Mouse (Mus musculus): ENCODE data around the gene Arhgap23. TPM values are rescaled to one million over a fixed set of nuclear protein-coding genes. Genes with fewer than 3 reads are reported as not detected.
A peak's percentile ranks its signal among the peaks of the same experiment; 100 is the strongest.

The Arhgap23 gene
- polyA plus RNA-seq, 1 experiment from 2014 or later: 5.4 TPM

DNA sequence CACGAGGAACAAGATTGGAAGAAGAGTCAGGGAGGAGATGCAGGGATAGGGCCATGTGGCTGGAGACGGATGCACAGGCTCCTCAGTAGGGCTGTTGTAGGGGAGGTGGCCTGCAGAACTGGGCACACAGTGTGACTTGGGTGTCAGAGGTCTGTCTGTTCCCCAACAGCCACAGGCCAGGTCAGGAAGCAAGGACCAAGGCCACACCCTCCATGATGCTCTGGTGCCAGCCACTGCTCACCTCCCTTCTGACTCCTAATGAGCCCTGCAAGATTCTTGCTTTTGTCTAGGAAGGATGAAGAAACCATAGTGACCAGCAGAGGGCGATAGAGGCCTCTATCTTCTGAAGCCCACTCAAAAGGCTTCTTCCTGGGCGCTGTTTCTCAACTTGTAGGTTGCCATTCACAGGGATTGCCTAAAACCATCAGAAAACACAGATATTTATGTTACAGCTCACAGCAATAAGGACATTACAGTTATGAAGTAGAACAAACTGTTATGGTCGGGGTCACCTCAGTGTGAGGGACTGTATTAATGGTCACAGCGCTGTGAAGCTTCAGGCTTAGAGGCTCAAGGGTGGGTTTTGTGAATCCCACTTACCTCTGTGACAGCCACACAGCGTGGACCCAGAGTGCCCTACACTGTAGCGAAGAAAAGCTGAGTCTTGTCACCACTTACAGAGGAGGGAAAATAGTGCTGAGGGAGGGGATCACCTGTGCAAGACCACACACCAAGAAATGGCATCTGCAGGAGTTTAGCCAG, 61.2 kb downstream of the Arhgap23 start:
- H3K27me3 ChIP-seq (replicated peaks; ENCODE audit: control insufficient read depth, insufficient read depth, low read length): no peaks in the 10 kb centered on the region
- H3K4me3 ChIP-seq (ENCODE audit: low read depth, low read length): no peak overlapping the region
- H3K4me1 ChIP-seq (ENCODE audit: control insufficient read depth, insufficient read depth, low read length): no peaks in the 10 kb centered on the region
- WGBS: 60% methylated on average over 8 of the region's 8 CpGs
- no peak overlapping the region for H3K9ac ChIP-seq (ENCODE audit: low read length)
- no peak overlapping the region for H3K4me2 ChIP-seq (ENCODE audit: low read length)
- no peaks in the 10 kb centered on the region for H3K9me3 ChIP-seq (replicated peaks; ENCODE audit: control insufficient read depth, low read length)
- no peak overlapping the region for H3K27ac ChIP-seq (ENCODE audit: low read depth, low read length)
- peaks cover 40% of the 10 kb centered on the region for H3K36me3 ChIP-seq (ENCODE audit: control insufficient read depth, insufficient read depth, low read length)
- ATAC-seq: peak; percentile 46
- DNase-seq (ENCODE audit: low spot score): peak; percentile 92

DNA sequence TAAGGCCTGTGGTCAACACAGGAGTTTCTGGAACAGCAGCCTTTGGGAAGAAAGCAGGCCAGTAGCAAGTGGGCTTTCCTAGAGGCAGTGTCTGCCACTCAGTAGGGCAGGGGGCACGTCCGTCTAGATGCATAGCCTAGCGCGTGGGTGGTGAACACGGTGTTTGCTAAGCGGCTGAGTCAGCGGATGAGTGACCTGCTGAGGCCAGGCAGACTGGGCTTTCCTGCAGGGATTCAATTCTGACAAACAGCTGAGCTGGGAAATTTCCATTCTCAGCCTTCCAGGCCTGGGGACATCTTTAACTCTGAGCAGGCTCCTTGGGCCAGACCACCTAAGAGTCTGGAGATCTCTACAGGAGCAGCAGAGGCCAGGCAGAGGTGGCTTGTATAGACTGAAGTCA, 62.1 kb downstream of the Arhgap23 start:
- no peak for DNase-seq (ENCODE audit: low spot score)
- ATAC-seq: no peak
- H3K36me3 ChIP-seq (ENCODE audit: control insufficient read depth, insufficient read depth, low read length): peaks cover 40% of the 10 kb centered on the region

DNA sequence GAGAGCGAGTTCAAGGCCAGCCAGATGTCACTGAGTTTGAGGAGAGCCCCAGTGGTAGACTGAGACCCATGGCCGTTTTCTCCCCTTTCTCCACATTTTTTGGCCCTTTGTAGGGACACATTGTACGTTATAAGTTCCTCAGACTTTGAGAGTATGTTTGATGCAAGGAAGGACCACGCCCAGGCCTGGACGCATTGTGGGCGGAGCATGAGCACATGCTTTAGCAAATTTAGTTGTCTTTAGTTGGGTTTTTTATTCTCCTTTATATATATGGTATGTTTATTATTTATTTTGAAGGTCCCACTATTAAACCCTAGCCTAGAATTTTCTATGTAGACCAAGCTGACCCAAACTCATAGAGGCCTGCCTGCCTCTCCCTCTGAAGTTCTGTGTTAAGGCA, 63.0 kb downstream of the Arhgap23 start:
- no peak overlapping the region for H3K27ac ChIP-seq (ENCODE audit: low read depth, low read length)

More for the DNA sequence above, 62.1 kb downstream of the Arhgap23 start:
- H3K9ac ChIP-seq (ENCODE audit: low read length): no peak overlapping the region
- H3K4me3 ChIP-seq (ENCODE audit: low read depth, low read length): no peak overlapping the region
- H3K27ac ChIP-seq (ENCODE audit: low read depth, low read length): no peak overlapping the region
- H3K9me3 ChIP-seq (replicated peaks; ENCODE audit: control insufficient read depth, low read length): no peaks in the 10 kb centered on the region
- no peaks in the 10 kb centered on the region for H3K4me1 ChIP-seq (ENCODE audit: control insufficient read depth, insufficient read depth, low read length)
- 74% methylated on average over 7 of the region's 7 CpGs for WGBS
- H3K27me3 ChIP-seq (replicated peaks; ENCODE audit: control insufficient read depth, insufficient read depth, low read length): no peaks in the 10 kb centered on the region
- no peak overlapping the region for H3K4me2 ChIP-seq (ENCODE audit: low read length)

DNA sequence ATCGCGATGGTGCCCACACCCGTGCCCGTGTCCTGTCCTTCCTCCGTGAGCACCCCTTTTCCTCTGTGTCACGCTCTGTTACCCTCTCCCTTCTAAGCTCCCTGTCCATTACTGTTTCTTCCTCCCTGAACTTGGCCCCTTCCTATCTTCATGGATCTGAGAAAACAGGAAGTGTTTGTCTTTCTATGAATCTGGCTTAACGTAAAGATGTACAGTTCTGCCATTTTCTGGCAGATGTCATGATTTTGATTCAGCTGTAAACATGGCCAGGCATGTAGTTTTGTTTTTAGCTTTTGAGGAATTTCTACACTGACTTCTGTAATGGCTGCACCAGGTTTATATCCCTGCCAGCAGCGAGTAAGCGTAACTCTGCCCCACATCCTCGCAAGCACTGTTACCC, 63.8 kb downstream of the Arhgap23 start:
- Histone ChIP-seq H3K4me2 (ENCODE audit: low read length) (no peak overlapping the region), H3K27me3 (replicated peaks; ENCODE audit: control insufficient read depth, insufficient read depth, low read length) (no peaks in the 10 kb centered on the region), H3K9ac (ENCODE audit: low read length) (no peak overlapping the region), H3K36me3 (ENCODE audit: control insufficient read depth, insufficient read depth, low read length) (peaks cover 39% of the 10 kb centered on the region), H3K27ac (ENCODE audit: low read depth, low read length) (no peak overlapping the region), H3K9me3 (replicated peaks; ENCODE audit: control insufficient read depth, low read length) (no peaks in the 10 kb centered on the region), H3K4me3 (ENCODE audit: low read depth, low read length) (no peak overlapping the region), H3K4me1 (ENCODE audit: control insufficient read depth, insufficient read depth, low read length) (no peaks in the 10 kb centered on the region)
- DNase-seq (ENCODE audit: low spot score) (no peak), ATAC-seq (no peak)
- 88% methylated on average over 10 of the region's 10 CpGs for WGBS

More for the DNA sequence above, 63.0 kb downstream of the Arhgap23 start:
- ATAC-seq (no peak), DNase-seq (ENCODE audit: low spot score) (no peak)
- no peak overlapping the region for H3K4me2 ChIP-seq (ENCODE audit: low read length)
- H3K9ac ChIP-seq (ENCODE audit: low read length): no peak overlapping the region
- no peaks in the 10 kb centered on the region for H3K27me3 ChIP-seq (replicated peaks; ENCODE audit: control insufficient read depth, insufficient read depth, low read length)
- 89% methylated on average over 6 of the region's 6 CpGs for whole genome bisulfite sequencing
- H3K9me3 ChIP-seq (replicated peaks; ENCODE audit: control insufficient read depth, low read length): no peaks in the 10 kb centered on the region
- no peak overlapping the region for H3K4me3 ChIP-seq (ENCODE audit: low read depth, low read length)
- peaks cover 42% of the 10 kb centered on the region for H3K36me3 ChIP-seq (ENCODE audit: control insufficient read depth, insufficient read depth, low read length)
- H3K4me1 ChIP-seq (ENCODE audit: control insufficient read depth, insufficient read depth, low read length): no peaks in the 10 kb centered on the region

DNA sequence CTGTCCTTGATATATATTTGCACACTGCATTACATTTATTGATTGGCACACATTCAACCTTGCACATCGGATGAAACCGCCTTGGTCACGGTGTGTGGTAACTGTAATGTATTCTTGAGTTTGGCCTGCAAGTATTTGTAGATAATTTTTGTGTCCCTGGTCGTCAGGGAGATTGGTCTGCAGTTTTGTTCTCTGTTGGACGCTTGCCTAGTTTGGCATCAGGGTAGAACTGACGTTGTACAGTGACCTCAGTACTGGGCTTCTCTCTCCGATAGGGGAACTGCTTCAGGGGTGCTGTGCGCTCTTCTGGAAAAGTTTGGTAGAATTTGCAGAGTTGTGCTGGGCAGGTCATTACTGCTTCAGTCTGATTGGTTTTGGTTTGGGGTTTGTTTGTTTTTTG, 64.5 kb downstream of the Arhgap23 start:
- peaks cover 44% of the 10 kb centered on the region for H3K36me3 ChIP-seq (ENCODE audit: control insufficient read depth, insufficient read depth, low read length)
- H3K4me2 ChIP-seq (ENCODE audit: low read length): no peak overlapping the region
- H3K9me3 ChIP-seq (replicated peaks; ENCODE audit: control insufficient read depth, low read length): no peaks in the 10 kb centered on the region
- no peak overlapping the region for H3K9ac ChIP-seq (ENCODE audit: low read length)
- no peak overlapping the region for H3K4me3 ChIP-seq (ENCODE audit: low read depth, low read length)
- H3K27ac ChIP-seq (ENCODE audit: low read depth, low read length): no peak overlapping the region
- peak; percentile 28 for DNase-seq (ENCODE audit: low spot score)
- no peaks in the 10 kb centered on the region for H3K4me1 ChIP-seq (ENCODE audit: control insufficient read depth, insufficient read depth, low read length)
- 67% methylated on average over 8 of the region's 8 CpGs for WGBS
- ATAC-seq: no peak
- H3K27me3 ChIP-seq (replicated peaks; ENCODE audit: control insufficient read depth, insufficient read depth, low read length): no peaks in the 10 kb centered on the region

DNA sequence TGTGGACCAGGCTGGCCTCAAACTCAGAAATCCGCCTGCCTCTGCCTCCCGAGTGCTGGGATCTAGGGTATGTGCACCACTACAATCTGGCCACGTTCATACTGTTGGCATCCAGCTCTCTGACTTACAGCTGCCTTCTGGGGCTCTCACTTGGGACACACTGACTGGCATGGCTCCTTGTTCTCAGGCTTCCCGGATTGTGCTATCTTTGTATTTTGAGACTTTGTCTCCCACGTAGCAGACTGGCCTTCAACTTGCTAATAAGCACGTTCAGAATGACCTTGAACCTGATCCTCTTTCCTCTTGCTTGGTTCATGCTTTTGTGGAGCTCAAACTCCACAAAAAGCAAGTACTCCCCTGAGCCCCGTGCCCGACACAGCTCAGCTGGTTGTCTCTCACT, 70.3 kb downstream of the Arhgap23 start:
- no peaks in the 10 kb centered on the region for H3K27me3 ChIP-seq (replicated peaks; ENCODE audit: control insufficient read depth, insufficient read depth, low read length)
- H3K9me3 ChIP-seq (replicated peaks; ENCODE audit: control insufficient read depth, low read length): no peaks in the 10 kb centered on the region
- ATAC-seq (no peak), DNase-seq (ENCODE audit: low spot score) (no peak)
- H3K4me2 ChIP-seq (ENCODE audit: low read length): no peak overlapping the region
- H3K4me3 ChIP-seq (ENCODE audit: low read depth, low read length): no peak overlapping the region
- 84% methylated on average over 8 of the region's 8 CpGs for WGBS
- no peaks in the 10 kb centered on the region for H3K4me1 ChIP-seq (ENCODE audit: control insufficient read depth, insufficient read depth, low read length)
- no peak overlapping the region for H3K27ac ChIP-seq (ENCODE audit: low read depth, low read length)
- H3K9ac ChIP-seq (ENCODE audit: low read length): no peak overlapping the region
- peaks cover 25% of the 10 kb centered on the region; the same call in 1 of the 2 replicates for H3K36me3 ChIP-seq (ENCODE audit: control insufficient read depth, insufficient read depth, low read length)

DNA sequence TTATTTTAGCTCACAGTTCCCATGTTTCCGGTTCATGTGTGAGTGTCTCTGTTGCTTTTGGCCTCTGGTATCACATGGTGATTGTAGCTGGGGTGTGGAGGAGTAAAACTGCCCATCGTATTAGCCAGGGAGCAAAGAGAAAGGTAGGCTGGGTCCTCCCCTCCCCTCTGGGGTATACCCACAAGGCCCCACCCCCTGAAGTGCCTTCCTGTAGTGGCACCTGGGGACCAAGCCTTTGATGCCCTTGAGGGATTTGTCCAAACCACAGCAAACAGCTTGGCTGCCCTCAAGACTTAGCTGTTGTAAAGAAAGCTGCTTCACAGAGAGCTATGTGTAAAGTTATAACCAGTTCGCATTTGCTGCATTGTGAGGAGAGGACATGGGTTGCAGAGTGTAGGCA, 72.3 kb downstream of the Arhgap23 start:
- WGBS: 83% methylated on average over 3 of the region's 3 CpGs
- Histone ChIP-seq H3K9ac (ENCODE audit: low read length) (no peak overlapping the region), H3K4me1 (ENCODE audit: control insufficient read depth, insufficient read depth, low read length) (no peaks in the 10 kb centered on the region), H3K36me3 (ENCODE audit: control insufficient read depth, insufficient read depth, low read length) (peaks cover 32% of the 10 kb centered on the region; the same call in 1 of the 2 replicates), H3K27ac (ENCODE audit: low read depth, low read length) (no peak overlapping the region), H3K4me2 (ENCODE audit: low read length) (no peak overlapping the region), H3K27me3 (replicated peaks; ENCODE audit: control insufficient read depth, insufficient read depth, low read length) (no peaks in the 10 kb centered on the region), H3K9me3 (replicated peaks; ENCODE audit: control insufficient read depth, low read length) (no peaks in the 10 kb centered on the region), H3K4me3 (ENCODE audit: low read depth, low read length) (no peak overlapping the region)
- no peak for ATAC-seq
- DNase-seq (ENCODE audit: low spot score): no peak

DNA sequence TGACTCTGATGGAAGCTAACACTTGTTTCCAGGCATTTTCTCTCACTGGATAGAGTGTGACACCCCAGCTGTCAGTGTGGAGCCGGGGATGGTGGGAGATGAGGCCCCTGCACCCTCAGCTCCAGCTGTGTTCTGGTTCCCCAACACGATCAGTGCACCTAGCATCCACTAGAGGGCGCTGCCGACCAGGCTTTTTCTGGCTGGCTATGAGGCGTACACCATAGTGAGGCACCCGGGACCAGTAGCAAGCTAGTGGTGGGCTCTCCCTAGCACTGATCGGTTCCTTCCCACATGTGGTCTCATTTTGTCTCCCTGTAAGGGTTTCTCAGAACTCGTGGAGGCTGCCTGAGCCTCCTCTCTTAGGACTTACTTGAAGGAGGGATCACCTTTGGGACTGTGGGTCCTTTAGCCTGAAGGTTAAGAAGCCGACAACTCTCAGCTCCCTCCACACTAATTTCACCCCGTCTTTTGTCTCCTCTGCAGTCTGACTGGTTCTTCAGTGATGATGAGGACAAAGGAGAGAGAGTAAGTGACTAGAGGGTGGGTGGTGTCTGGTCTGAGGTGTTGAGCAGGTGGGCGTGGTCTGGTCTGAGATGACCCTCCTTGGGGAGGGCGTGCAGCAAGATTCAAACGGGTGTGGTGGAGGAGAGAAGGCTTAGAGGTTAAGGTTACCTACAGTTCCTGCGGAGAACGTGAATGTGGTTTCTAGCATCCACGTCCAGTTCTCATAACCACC, 74.4 kb downstream of the Arhgap23 start:
- WGBS: 16% methylated on average over 16 of the region's 16 CpGs
- no peaks in the 10 kb centered on the region for H3K27me3 ChIP-seq (replicated peaks; ENCODE audit: control insufficient read depth, insufficient read depth, low read length)
- ATAC-seq (peak; percentile 75), DNase-seq (ENCODE audit: low spot score) (peak; percentile 85)
- no peak overlapping the region for H3K4me3 ChIP-seq (ENCODE audit: low read depth, low read length)
- H3K27ac ChIP-seq (ENCODE audit: low read depth, low read length): no peak overlapping the region
- H3K4me2 ChIP-seq (ENCODE audit: low read length): no peak overlapping the region
- H3K9ac ChIP-seq (ENCODE audit: low read length): no peak overlapping the region
- peaks cover 29% of the 10 kb centered on the region; the same call in 1 of the 2 replicates for H3K36me3 ChIP-seq (ENCODE audit: control insufficient read depth, insufficient read depth, low read length)
- no peaks in the 10 kb centered on the region for H3K9me3 ChIP-seq (replicated peaks; ENCODE audit: control insufficient read depth, low read length)
- no peaks in the 10 kb centered on the region for H3K4me1 ChIP-seq (ENCODE audit: control insufficient read depth, insufficient read depth, low read length)

DNA sequence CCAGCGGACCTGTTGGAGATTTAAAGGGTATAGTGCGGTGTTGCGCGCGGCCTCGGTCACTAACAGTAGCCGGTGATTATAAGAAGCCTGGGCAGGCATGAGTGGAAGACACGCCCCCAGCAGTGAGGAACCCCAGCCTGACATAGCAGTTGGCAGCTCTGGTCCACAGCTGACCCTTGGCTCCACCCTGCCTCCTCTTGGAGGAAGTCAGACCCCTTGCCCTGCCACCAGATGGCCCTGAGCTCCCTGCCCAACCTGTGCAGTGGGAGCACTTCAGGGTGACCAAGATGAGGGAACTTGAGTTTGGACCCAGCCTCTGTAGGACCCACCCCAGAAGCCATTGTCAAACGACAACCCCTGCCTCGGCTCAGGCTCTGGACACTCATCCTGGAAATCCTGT, 76.3 kb downstream of the Arhgap23 start:
- WGBS: 74% methylated on average over 10 of the region's 10 CpGs
- ATAC-seq: no peak
- DNase-seq (ENCODE audit: low spot score): no peak

More for the DNA sequence above, 76.3 kb downstream of the Arhgap23 start:
- Histone ChIP-seq H3K4me3 (ENCODE audit: low read depth, low read length) (no peak overlapping the region), H3K9me3 (replicated peaks; ENCODE audit: control insufficient read depth, low read length) (no peaks in the 10 kb centered on the region), H3K27ac (ENCODE audit: low read depth, low read length) (no peak overlapping the region), H3K4me2 (ENCODE audit: low read length) (no peak overlapping the region), H3K27me3 (replicated peaks; ENCODE audit: control insufficient read depth, insufficient read depth, low read length) (no peaks in the 10 kb centered on the region), H3K36me3 (ENCODE audit: control insufficient read depth, insufficient read depth, low read length) (peaks cover 20% of the 10 kb centered on the region; the same call in 1 of the 2 replicates), H3K9ac (ENCODE audit: low read length) (no peak overlapping the region), H3K4me1 (ENCODE audit: control insufficient read depth, insufficient read depth, low read length) (no peaks in the 10 kb centered on the region)
